Mouse (Mus musculus) bone marrow, adult 2 months (tissue): ENCODE data around the gene Atp6v0d1.

Source experiments
- CTCF ChIP-seq: fragments of 200-500 bp; IDR thresholded peaks from 2 replicates; pipeline ENCODE4 v1.5.1; 2011; ENCODE audit warnings: low read length, control low read depth; ENCODE audit not compliant: control insufficient read depth, insufficient read depth
- POLR2A ChIP-seq: fragments of 200-500 bp; IDR thresholded peaks from 2 replicates; pipeline ENCODE4 v1.6.1; 2011; ENCODE audit warnings: low read depth, mild to moderate bottlenecking, control low read depth, low read length, borderline replicate concordance; ENCODE audit not compliant: control insufficient read depth

DNA sequence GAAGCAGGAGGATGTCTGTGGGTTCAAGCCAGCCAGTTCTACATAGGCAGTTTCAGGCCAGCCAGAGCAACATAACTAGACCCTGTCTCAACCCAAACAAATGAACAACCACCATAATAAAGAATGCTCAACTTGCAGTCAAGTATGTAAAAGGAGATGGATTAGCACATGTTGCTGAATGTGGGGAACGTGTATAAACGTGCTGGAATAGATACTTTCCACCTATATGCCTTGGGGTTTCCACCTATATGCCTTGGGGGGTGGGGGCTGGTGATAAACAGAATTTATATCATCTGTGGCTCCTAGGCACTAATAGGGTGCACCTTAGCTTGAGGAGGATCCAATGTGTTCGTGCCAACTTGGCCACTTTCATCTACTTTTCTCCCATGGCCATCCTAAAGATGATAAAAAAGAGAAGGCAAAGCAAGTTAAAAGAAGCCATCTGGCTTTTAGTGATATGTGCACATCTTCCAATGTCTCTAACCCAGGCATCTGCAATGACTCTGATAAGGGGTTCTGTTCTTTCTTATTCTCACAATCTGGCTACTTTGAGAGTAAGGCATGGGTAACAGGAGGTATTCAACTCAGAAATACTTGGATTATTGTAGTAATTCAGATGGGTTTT, 23.7 kb downstream of the Atp6v0d1 start:
- TF ChIP-seq CTCF (no peak), POLR2A (no peak)
